Mouse (Mus musculus): ENCODE data around the gene Xpc. TPM values are rescaled to one million over a fixed set of nuclear protein-coding genes. Genes with fewer than 3 reads are reported as not detected.

Xpc gene
- polyA plus RNA-seq, 1 experiment: 17.7 TPM

DNA sequence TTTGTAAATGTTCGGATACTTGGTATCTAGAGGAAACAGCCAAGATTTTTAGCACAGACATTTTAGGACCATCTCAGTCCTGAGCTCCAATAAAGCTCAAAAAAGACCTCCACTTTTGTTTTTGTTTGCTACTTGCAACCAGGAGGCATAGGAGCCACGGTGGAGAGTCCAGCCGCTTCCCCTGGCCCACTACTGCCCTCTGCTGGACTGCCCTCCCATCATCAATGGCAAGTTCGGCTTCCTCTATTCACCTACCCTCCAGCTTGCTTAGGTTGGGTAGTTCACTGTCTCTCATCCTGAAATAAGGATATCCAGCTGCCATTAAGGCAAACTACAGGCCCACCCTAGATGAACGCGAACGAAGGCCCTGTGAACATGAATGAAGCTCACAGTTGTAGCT is 6.4 kb downstream of the Xpc start:
- TF ChIP-seq POLR2A (IDR thresholded peaks at IDR 0.05; ENCODE audit: low read depth, low read length): no peak
- peak; percentile 88 for TF ChIP-seq CTCF (conservative IDR thresholded peaks at IDR 0.05; ENCODE audit: insufficient read depth, insufficient read length, low read depth, low read length)
- 41% methylated on average over 7 of the region's 7 CpGs for WGBS
- no peaks in the 10 kb centered on the region for H3K27me3 ChIP-seq (replicated peaks; ENCODE audit: control insufficient read depth, insufficient read depth, low read length)
- H3K36me3 ChIP-seq (ENCODE audit: control insufficient read depth, insufficient read depth, low read length): peaks cover 2% of the 10 kb centered on the region
- no peaks in the 10 kb centered on the region for H3K4me1 ChIP-seq (ENCODE audit: control insufficient read depth, insufficient read depth, low read length)
- no peak overlapping the region for H3K27ac ChIP-seq (ENCODE audit: insufficient read depth, low read depth, low read length)
- peak; percentile 66 for DNase-seq
- no peak overlapping the region for H3K4me3 ChIP-seq (ENCODE audit: insufficient read depth, low read depth, low read length)

DNA sequence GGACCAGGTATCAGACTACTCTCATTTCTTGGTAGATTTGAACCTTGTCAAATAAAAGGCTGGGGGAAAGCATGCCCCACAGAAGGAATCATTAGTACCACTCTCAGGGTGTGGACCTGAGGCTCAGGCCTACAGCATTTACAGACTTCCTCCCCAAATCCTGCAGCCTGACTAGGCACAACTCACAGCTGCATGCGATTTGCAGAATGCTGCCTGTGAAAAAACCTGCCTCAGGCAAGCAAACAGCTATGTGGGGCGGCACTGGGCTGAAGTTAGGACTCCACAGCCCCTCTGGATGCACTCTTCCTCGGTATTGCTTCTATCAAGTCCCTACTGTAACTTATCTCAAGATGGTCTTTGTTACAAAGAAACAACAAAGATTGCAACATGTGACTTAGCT is 7.6 kb downstream of the Xpc start:
- Histone ChIP-seq H3K27ac (ENCODE audit: insufficient read depth, low read depth, low read length) (no peak overlapping the region), H3K4me1 (ENCODE audit: control insufficient read depth, insufficient read depth, low read length) (no peaks in the 10 kb centered on the region), H3K27me3 (replicated peaks; ENCODE audit: control insufficient read depth, insufficient read depth, low read length) (no peaks in the 10 kb centered on the region), H3K4me3 (ENCODE audit: insufficient read depth, low read depth, low read length) (no peak overlapping the region), H3K36me3 (ENCODE audit: control insufficient read depth, insufficient read depth, low read length) (peaks cover 2% of the 10 kb centered on the region)
- TF ChIP-seq CTCF (conservative IDR thresholded peaks at IDR 0.05; ENCODE audit: insufficient read depth, insufficient read length, low read depth, low read length) (no peak), POLR2A (IDR thresholded peaks at IDR 0.05; ENCODE audit: low read depth, low read length) (no peak)
- DNase-seq: no peak
- 85% methylated on average over 3 of the region's 3 CpGs for WGBS

DNA sequence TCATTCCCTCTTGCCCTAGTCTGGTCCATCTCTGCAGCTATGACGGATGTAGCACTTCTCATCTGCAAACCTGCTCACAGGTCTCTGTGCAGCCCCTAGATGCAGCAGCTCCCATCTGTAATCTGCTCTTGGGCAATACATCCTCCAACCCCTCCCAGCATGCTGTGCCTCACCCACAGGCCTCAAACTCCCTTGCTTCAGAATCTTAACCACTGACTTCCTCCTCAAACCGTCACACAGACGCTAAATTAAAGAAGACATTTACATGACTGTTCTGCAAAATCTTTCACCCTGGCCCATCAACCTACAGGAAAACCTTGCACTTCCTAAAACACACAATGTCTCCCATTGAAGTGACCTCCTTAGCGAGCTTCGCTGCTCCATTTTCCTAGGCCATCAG is 9.7 kb downstream of the Xpc start:
- H3K27ac ChIP-seq (ENCODE audit: insufficient read depth, low read depth, low read length): no peak overlapping the region
- peaks cover 2% of the 10 kb centered on the region for H3K36me3 ChIP-seq (ENCODE audit: control insufficient read depth, insufficient read depth, low read length)
- 90% methylated on average over 5 of the region's 5 CpGs for WGBS
- no peak for DNase-seq
- TF ChIP-seq CTCF (conservative IDR thresholded peaks at IDR 0.05; ENCODE audit: insufficient read depth, insufficient read length, low read depth, low read length): no peak
- no peak for TF ChIP-seq POLR2A (IDR thresholded peaks at IDR 0.05; ENCODE audit: low read depth, low read length)
- no peaks in the 10 kb centered on the region for H3K4me1 ChIP-seq (ENCODE audit: control insufficient read depth, insufficient read depth, low read length)
- no peaks in the 10 kb centered on the region for H3K27me3 ChIP-seq (replicated peaks; ENCODE audit: control insufficient read depth, insufficient read depth, low read length)
- no peak overlapping the region for H3K4me3 ChIP-seq (ENCODE audit: insufficient read depth, low read depth, low read length)

DNA sequence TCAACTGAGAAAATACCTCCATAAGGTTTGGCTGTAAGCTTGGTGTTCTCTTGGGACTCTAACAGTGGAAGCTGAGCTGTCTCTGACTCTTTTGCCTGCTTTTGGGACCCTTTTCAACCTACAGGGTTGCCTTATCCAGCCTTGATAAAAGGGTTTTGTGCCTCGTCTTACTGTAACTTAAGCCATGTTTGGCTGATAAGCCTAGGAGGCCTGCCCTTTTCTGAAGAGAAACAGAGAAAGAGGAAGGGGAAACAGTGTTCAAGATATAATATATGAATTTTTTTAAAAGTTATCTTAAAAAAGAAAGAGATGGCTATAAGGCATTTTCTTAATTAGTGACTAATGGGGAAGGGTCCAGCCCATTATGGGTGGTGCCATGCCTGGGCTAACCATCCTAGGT is 12.4 kb downstream of the Xpc start:
- WGBS: 97% methylated on average over 1 of the region's 1 CpGs
- DNase-seq: no peak
- H3K36me3 ChIP-seq (ENCODE audit: control insufficient read depth, insufficient read depth, low read length): peaks cover 5% of the 10 kb centered on the region

DNA sequence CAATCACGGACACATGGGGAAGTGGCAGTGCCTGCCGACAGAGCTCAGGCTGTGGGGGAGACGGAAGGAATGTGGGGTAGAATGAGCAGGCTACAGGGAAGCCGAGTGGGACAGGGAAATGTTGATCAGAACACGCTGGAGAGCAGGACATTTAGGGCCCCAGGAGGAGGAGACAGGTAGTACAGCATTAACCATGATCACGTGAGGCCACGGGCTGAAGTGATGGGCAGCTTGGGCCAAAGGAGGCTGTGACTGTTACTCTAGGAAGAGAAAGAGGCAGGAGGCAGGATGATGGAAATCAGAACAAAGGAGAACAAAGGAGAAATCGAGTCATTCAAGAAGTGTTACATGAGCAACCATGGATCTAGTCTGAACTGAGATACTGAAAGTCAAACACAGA is 21.2 kb downstream of the Xpc start:
- H3K4me1 ChIP-seq (ENCODE audit: control insufficient read depth, insufficient read depth, low read length): peaks cover 4% of the 10 kb centered on the region; the same call in 1 of the 2 replicates
- TF ChIP-seq POLR2A (IDR thresholded peaks at IDR 0.05; ENCODE audit: low read depth, low read length) (no peak), CTCF (conservative IDR thresholded peaks at IDR 0.05; ENCODE audit: insufficient read depth, insufficient read length, low read depth, low read length) (no peak)
- H3K27me3 ChIP-seq (replicated peaks; ENCODE audit: control insufficient read depth, insufficient read depth, low read length): no peaks in the 10 kb centered on the region
- peak; percentile 51 for DNase-seq
- peaks cover 2% of the 10 kb centered on the region for H3K36me3 ChIP-seq (ENCODE audit: control insufficient read depth, insufficient read depth, low read length)
- 63% methylated on average over 8 of the region's 8 CpGs for WGBS
- H3K27ac ChIP-seq (ENCODE audit: insufficient read depth, low read depth, low read length): no peak overlapping the region
- no peak overlapping the region for H3K4me3 ChIP-seq (ENCODE audit: insufficient read depth, low read depth, low read length)

More for the DNA sequence above, 12.4 kb downstream of the Xpc start:
- H3K27ac ChIP-seq (ENCODE audit: insufficient read depth, low read depth, low read length): no peak overlapping the region
- H3K27me3 ChIP-seq (replicated peaks; ENCODE audit: control insufficient read depth, insufficient read depth, low read length): no peaks in the 10 kb centered on the region
- no peak for TF ChIP-seq CTCF (conservative IDR thresholded peaks at IDR 0.05; ENCODE audit: insufficient read depth, insufficient read length, low read depth, low read length)
- TF ChIP-seq POLR2A (IDR thresholded peaks at IDR 0.05; ENCODE audit: low read depth, low read length): no peak
- no peaks in the 10 kb centered on the region for H3K4me1 ChIP-seq (ENCODE audit: control insufficient read depth, insufficient read depth, low read length)
- H3K4me3 ChIP-seq (ENCODE audit: insufficient read depth, low read depth, low read length): no peak overlapping the region

DNA sequence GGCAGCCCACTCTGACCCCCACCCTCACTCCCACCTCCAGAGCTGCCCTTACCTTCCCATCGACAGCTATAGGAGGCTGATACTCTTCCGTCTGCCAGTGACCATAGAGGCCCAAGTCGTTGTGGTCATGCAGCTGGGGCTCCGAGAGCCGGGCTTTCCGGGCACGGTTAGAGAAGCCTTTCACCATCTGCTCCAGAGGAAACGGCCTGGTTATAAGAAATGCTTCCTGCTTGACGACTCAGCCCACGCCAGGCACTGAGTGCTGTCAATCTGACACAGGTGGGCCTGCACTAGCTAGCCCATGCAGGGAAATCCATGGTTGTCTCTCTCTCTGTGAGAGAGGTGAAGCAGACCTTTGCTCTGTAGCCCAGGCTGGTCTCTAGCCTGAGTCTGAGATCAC is 22.6 kb downstream of the Xpc start:
- peaks cover 2% of the 10 kb centered on the region for H3K36me3 ChIP-seq (ENCODE audit: control insufficient read depth, insufficient read depth, low read length)
- 83% methylated on average over 10 of the region's 10 CpGs for WGBS
- DNase-seq: no peak
- no peak overlapping the region for H3K27ac ChIP-seq (ENCODE audit: insufficient read depth, low read depth, low read length)
- no peaks in the 10 kb centered on the region for H3K27me3 ChIP-seq (replicated peaks; ENCODE audit: control insufficient read depth, insufficient read depth, low read length)
- no peak overlapping the region for H3K4me3 ChIP-seq (ENCODE audit: insufficient read depth, low read depth, low read length)
- no peak for TF ChIP-seq CTCF (conservative IDR thresholded peaks at IDR 0.05; ENCODE audit: insufficient read depth, insufficient read length, low read depth, low read length)
- no peak for TF ChIP-seq POLR2A (IDR thresholded peaks at IDR 0.05; ENCODE audit: low read depth, low read length)
- peaks cover 4% of the 10 kb centered on the region; the same call in 1 of the 2 replicates for H3K4me1 ChIP-seq (ENCODE audit: control insufficient read depth, insufficient read depth, low read length)

DNA sequence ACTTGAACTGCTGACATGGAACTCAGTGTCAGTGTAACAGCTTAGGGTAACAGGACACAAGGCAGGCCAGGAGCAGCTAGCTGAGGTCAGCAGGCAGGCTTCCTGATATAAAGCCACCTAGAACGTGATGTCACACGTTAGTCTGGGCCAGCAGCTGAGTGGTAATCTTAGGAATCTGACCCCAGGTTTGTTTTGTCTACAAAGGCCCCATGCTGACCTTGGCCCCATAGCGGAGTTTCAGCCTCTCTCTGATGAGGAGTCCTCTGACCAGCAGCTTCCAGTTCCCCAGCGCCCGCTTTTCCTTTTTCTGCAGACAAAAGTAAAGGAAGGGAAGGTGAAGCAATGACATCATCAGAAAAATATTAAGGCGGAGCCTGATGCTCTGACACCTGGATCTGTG is 24.7 kb downstream of the Xpc start:
- 62% methylated on average over 6 of the region's 6 CpGs for WGBS
- no peak for TF ChIP-seq POLR2A (IDR thresholded peaks at IDR 0.05; ENCODE audit: low read depth, low read length)
- no peak for TF ChIP-seq CTCF (conservative IDR thresholded peaks at IDR 0.05; ENCODE audit: insufficient read depth, insufficient read length, low read depth, low read length)
- H3K27me3 ChIP-seq (replicated peaks; ENCODE audit: control insufficient read depth, insufficient read depth, low read length): no peaks in the 10 kb centered on the region
- no peak for DNase-seq
- peaks cover 4% of the 10 kb centered on the region; the same call in 1 of the 2 replicates for H3K4me1 ChIP-seq (ENCODE audit: control insufficient read depth, insufficient read depth, low read length)
- H3K4me3 ChIP-seq (ENCODE audit: insufficient read depth, low read depth, low read length): no peak overlapping the region
- no peak overlapping the region for H3K27ac ChIP-seq (ENCODE audit: insufficient read depth, low read depth, low read length)
- H3K36me3 ChIP-seq (ENCODE audit: control insufficient read depth, insufficient read depth, low read length): peaks cover 2% of the 10 kb centered on the region

Measured in kidney, adult 2 months (tissue).